Mouse (Mus musculus): ENCODE data around the gene Rps6ka5.

DNA sequence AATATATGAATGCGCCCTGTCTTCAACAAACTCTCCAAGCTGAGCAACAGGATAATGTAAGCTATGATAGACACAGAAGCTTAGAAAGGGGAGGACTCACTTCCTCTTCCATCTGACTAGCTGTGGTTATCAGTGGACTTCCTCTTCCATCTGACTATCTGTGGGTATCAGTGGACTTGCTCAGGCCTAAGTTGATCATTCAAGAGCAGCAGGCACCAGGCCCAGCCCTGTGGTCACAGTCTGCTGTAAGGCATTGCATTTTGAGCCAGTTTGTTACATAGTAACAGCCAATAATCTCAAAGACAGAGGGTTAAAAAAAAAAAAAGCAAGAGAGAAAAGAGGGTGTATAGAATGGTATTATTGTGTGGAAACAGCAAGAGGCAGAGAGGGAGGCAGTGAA lies 221.3 kb downstream of the Rps6ka5 start:
- no peak for TF ChIP-seq CTCF (IDR thresholded peaks at IDR 0.05; ENCODE audit: insufficient read depth, low read length)
- no peak for TF ChIP-seq POLR2A (IDR thresholded peaks at IDR 0.05; ENCODE audit: borderline replicate concordance, extremely low read depth, low read depth, low read length)
